Mouse (Mus musculus) megakaryocyte progenitor cell, adult 5-6 weeks (primary cell): ENCODE data around the gene Midn. TPM values are rescaled to one million over a fixed set of nuclear protein-coding genes. Genes with fewer than 3 reads are reported as not detected.

Experiments
- ATAC-seq: replicated peaks from 2 replicates; pipeline ENCODE4 v1.8.0; 2016; ENCODE audit warnings: mild to moderate bottlenecking, moderate TSS enrichment, inconsistent platforms; ENCODE audit not compliant: poor library complexity
- total RNA-seq, 2 experiments: library from RNA; stranded (forward) in 1 of 2; stranded (reverse) in 1 of 2; fragments of 157-497, 149-512 nt in 1 of 2; fragments of 200-1000 nt in 1 of 2; gene quantifications; 2 replicates each; pipeline versions ENCODE4 v1.2.3 to v1.2.4; 2015 to 2017

The Midn gene
- total RNA-seq, 2 experiments from 2014 or later: 12.7 to 21.4 TPM

DNA sequence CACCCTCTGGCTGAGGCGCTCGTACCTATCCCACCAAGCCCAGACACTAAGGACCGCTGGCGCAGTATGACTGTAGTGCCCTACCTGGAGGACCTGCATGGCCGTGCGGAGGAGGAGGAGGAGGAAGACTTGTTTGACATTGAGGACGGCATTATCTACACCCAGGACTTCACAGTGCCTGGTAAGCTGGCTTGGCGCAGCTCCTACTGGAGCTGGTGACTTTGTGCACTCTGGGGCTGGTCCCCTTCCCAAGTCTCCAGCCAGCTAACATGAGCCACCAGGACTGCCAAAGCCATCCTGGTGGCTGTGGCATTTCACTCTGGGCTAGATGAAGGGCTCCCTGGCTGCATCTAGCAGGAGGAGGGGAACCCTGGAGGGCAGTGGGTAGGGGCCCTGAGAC, 20.2 kb upstream of the Midn start:
- ATAC-seq: no peak

DNA sequence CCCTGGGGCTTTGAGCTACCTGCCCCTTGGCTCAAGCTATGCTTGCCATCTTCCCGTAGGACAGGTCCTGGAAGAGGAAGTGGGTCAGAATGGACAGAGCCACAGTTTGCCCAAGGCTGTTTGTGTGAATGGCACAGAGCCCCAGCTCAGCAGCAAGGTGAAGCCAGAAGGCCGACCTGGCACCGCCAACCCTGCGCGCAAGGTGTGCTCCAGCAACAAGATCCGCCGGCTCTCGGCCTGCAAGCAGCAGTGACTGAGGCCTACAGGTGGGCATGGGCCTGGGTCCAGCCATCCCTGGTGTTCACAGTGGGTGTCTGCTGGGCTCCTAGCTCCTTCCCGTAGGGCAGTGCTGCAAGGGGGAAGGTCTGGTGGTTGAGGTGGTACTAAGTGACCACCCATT, 18.2 kb upstream of the Midn start:
- ATAC-seq: no peak

DNA sequence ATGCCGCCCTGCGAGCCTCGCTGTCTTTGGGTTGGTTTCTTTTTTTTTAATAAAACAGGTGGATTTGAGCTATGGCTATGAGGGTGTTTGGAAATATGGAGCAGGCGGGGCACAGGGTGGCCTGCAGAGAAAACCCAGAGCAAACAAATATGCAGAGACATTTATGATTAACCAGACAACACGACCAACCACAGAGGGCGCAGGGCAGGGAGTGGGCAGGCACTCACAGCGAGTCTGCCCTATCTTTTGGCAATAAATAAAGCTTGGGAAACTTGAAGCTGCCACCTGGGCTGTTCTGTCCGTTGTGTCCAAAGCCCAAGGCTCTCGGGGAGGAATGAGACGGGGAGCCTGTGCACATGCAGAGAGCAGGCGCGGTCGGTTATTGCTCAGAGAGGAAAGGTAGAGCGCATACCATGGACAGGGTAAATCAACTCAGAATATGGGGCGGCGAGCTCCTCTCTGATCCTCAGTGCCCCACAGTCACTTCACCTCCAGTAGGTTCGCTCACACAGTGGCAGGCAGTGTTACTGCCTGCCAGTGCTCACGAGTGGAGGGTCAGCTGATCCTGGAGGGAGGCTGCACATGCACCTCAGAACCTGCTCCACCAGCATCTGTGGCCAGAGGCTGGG, 17.6 kb upstream of the Midn start:
- no peak for ATAC-seq

DNA sequence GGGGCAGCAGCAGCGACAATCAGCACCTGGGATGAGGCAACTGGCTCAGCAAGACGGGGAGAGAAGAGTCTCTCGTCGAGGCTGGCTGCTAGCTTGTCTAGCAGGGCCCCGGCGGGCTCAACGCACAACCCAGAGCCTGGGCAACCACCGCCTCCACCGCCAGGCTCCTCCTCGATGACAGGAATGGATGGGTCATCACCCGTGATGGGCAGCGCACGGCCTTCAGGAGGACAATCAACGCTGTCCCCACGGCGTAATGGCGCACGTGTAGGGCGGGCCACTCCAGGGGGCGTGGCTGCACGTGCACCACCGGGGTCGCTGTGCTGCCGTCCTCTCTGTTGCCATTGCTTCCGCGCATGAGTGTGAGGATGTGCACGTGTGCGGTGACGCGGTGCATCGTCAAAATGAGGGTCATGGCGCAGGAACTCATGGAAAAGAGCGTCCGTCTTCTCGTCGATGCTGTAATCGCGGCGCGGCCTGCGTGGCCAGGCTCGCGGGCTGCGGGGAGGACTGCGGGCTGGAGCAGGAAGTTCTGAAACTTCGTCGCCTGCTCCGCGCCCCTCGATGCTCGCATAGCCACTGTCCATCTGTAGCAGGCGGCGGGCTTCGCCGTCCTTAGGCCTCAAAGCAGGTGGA, 16.6 kb upstream of the Midn start:
- ATAC-seq: peak; percentile 40

DNA sequence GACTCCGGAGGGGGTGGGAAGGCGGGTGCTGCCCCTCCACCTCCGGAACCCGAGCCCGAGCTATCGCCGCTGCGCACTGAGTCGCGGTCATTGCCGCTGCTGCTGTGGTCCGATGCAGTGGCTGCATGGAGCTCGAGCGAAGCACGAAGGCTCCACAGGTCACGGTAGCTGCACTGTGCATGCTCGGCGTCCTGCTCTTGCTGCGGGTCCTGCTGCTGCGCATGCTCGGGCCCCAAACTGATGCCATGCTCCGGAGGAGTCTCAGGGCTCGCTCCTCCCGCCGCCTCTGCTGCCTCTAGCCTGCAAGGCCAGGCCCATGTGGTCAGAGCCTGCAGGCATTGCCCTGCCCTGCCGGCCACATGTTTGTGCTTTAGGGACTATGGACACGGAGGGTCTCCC, 16.1 kb upstream of the Midn start:
- no peak for ATAC-seq

DNA sequence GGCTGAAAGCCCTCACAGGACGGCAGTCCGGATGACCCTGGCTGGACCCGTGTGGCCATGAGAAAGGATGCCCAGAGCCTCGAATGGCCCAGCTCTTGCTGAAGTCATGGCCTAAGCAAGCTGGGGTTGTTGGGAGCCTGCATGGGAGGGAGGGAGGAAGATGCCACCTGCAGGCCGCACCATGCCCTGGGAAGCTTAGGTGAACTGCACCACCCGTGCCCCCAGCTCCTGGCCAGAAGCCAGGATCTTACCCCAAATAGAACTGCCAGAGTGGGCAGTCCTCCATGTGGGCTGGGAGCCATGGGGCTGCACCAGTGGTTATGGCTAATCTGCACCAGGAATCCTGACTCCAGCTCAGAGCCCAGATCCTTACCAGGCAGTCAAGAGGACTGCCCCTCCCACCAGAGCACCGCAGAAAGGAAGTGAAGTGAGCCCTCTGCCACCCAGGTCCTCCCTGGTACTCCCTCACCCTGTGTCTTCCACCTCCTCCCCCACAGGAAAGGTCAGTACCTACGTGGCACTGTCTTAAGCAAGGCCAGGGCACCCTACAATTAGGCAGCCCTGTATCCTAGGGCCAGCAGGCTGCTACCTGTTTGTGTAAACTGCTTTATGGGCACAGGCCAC, 14.7 kb upstream of the Midn start:
- ATAC-seq: peak; percentile 33

DNA sequence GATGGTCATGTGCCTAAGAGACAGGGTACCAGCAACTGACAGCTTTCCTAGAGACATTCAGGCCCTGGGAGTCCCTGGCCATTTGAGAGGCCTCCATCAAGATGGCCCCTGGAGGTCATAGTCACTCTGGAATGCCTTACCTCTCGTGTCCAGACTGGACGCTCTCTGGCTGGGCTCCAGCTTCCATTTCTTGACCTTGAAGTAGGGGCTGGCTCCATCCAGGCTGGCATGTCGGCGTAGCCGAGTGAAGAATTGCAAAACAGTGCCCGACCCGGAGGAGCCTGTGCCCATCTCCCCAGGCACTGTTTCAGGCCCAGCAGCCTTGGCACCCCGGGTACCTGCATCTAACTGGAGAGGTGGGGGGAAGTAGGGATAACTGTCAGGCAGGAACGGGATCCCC, 13.7 kb upstream of the Midn start:
- no peak for ATAC-seq

DNA sequence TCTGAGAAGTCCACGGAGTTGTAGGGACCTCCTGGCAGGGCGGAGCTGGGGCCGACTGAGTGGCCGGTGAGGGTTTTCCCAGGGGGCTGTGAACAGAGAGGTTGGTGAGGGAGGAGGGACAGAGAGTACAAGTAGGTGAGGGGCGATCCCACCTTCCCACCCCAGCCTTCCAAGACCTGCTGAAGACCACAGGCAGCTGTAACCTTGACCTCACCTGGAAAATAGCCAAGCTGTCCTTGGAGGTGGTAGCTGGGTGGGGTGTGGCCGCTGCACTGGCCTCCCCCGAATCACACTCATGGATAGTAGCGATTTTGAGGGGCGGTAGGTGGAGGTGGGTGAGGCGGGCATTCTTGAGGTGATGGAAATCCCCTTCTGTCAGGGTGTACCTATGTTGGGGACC, 12.9 kb upstream of the Midn start:
- no peak for ATAC-seq

DNA sequence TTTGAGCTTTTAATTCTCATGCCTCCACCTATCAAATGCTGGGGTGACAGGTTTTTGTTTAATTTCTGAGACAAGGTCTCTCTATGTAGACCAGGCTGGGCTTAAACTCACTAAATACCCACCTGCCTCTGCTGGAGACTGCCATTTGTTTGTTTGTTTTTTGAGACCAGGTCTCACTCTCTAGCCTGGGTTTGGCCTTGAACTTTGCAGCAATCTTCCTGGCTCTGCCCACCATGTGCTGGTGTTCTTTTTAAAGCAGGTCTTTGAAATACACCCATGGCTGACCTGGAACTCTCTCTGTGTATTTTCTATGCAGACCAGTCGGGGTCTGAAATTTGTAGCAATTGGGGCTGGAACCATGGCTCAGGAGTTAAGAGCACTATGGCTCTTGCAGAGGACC, 12.4 kb upstream of the Midn start:
- ATAC-seq: no peak

DNA sequence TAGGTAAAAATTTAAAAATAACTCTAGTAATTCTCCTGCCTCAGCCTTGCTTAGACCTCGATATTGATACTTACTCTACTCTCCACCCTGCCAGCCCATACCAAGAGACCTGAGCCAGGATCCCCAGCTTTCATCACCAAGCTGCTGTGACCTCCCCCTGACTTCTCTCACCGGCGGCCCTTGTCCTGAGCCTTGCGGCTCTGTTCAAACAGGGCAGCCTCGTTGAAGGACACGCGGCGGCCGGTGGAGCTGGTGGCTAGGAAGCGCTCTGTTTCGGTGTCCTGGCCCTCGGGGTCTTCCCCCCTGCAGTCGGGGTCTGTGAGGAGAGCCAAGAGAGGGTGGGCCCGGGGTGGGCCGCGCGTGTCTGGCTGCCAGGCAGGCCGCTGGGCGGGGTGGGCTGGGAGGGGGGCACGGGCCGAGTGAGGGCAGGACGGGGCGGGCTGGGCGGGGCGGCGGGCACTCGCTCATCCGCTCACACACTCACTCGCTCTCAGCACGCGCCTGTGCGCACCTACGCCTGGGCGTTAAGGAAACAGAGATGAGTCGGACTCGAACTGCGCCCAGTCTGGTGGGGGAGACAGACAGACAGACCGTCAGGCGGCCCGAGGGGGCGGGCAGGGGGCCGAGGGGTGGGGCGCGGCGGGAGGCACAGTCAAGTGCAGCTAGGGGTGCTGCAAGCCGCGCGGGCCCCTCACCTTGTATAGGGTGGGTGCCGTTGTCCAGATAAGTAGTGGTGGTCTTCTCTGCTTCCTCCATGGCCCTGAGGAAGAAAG, 11.7 kb upstream of the Midn start:
- no peak for ATAC-seq

DNA sequence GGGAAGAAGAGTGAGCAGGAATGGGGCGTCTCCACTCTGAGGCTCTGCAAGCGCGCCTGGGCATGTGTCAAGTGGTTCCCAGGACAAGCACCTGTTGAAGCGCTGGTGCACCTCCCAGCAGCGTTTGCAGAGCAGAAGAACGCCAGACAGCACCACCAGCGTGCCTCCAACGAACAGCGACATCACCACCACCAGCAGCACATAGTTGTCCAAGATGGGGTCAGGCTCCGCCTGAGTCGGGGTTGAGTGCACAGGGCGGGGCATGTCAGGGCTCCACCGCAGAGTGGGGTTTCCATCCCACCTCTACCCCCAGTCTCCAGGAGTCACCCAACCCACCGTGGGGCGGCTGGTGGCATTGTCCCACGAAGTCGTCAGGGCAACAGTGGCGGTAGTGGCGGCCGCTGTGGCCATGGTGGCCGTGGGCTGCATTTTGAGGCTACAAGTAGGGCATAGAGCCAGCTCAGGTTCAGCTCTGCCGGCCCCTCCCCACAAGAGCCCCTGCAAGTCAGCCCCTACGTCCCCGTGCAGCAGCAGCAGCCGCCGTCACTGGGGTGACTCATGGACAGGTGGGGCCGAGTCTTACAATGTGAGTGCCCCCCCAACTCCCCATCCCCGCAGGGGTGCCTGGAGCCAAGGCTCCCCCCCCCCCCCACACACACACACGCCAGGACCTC, 11.0 kb upstream of the Midn start:
- no peak for ATAC-seq

DNA sequence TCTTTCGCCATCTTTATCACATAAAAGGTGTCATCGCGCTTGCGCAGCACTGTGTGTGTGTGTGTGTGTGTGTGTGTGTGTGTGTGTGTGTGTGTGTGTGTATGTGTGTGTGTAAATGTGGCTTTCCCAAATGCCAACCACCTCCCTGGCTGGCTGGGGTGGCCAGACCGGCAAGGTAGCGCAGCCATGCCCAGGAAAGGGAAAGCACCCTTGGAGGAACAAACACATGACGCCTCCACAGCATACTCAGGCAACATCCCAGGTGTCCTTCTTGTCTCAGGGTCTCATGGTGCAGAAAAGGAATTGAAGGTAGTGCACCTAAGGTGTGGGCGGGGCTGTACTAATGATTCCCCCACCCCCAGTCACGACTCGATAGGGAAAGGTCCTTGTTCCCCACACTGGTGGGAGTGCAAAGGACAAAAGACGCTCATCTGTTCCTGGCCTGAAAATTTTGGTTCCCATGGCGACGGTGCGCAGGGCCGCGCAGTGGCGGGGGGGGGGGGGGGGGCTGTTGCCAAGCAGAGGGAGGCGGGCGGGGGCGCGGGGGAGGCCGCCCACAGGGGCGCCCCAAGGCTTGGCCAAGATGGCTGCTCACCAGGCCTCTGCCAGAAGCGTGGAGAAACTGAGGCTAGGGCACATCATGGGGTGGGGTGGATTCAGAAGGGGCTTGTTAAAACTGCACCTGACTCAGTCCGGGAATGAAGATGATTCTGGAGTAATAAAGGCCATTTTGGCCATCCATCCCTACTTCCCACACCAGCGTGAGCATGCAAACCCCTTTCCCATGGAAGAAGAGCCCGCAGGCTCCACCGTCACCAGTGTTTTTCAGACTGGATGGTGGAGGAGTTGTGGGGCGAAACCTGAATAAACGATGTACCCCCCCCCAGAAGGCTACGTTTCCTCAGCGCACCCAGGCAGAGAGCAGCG, 10.2 kb upstream of the Midn start:
- no peak for ATAC-seq

DNA sequence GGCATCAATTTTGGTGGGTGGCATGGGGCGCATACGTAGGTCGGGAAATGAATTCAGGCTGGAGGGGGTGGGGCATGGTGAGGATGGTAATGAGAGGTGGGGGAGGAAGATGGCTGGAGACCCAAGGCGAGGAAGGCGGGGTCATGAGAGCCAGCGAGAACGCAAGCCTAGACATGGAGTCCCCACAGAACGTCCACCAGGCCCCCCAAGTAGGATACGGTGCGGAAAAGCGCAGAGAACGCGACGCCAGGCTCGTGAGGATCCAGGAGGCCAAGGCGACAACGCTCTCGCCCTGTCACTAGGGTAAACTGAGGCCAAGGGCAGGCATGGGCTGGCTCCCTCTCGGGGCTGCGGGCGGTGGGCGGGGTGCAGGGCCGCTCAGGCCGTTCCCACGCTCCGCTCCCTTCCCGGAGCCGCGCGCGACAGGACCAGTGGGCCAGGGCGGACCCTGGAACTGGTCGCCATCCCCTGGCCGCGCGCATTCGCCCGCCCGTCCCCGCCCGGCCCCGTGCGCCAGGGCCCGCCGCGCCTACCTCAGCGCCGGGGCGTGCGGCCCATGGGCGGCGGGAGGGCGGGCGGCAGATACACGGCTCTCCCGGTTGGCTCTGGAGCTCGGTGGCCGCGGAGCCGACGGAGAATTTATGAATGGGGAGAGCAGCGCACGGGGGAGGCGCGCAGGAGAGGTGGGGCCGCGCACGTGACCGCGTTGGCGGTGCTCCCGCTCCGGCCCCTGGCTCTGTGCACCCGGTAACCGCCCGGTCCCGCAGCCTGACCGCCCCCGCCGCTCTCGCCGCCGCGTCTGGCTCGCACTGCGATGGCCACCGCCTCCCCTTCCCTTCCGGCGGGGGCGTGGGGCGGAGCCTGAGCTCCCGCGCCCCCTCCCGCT, 9.3 kb upstream of the Midn start, which contains the start of gene Atp5d:
Atp5d (plus strand) TSS at position 80 of the 886 bp plus-strand sequence.
- ATAC-seq: no peak

DNA sequence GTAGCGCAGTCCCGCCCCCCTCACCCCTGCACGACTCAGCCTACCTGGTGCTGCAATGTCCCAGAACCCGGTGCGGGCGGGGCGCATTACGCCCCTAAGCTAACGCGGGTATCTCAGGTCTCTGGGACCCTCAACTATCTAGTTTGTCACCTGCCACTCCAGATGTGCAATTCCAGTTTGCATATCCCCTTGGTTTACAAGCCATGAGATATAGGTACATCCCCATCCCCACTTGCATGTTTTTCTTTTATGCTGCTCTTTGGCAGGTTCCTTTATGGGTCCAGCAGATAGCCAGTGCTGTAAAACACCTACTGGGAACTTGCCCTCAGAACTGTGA, 8.7 kb upstream of the Midn start:
- ATAC-seq: no peak

DNA sequence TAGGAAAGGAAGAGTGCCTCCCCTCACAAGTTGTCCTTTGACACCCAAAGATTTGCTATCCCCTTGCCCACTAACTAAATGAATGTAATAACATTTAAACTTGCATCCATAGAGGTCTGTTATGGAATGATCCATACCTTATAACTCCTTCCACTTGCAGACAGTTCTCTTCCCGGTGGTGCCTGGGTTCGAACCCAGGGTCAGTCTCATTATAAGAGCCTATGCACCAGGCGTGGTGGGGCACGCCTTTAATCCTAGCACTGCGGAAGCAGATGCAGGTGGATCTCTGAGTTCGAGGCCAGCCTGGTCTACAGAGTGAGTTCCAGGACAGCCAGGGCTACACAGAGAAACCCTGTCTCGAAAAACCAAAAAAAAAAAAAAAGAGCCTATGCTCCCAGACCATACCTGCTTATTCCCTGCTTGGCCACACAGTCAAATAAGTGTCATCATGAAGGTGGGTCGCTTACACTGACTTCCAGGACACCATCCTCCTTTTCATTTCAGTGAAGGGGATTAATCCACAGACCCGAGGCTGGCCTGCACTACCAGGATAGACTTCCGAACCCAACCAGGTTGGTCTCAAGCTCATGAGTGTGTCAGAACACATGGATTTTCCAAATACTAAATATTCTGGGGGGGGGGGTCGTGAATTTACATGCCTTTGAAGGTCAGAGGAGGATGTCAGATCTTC, 8.0 kb upstream of the Midn start:
- ATAC-seq: no peak

DNA sequence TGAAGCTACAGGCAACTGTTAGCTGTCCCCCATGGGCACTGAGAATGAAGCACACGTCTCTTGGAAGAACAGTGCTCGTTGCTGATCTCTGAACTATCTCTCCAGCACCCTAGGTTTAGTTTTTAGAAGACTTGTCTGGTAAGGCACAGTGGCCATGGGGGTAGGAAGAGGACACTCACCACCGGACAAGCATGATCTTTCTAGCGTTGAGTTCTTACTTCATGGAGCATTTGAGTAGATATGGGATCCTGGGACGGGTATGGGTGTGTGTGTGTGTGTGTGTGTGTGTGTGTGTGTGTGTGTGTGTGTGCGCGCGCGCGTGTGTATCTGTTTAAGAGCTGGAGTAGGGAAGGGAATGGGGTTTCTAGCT, 7.4 kb upstream of the Midn start, which contains the start of gene Cbarp:
Cbarp (minus strand) TSS at position 170 of the 370 bp plus-strand sequence.
- ATAC-seq: no peak

DNA sequence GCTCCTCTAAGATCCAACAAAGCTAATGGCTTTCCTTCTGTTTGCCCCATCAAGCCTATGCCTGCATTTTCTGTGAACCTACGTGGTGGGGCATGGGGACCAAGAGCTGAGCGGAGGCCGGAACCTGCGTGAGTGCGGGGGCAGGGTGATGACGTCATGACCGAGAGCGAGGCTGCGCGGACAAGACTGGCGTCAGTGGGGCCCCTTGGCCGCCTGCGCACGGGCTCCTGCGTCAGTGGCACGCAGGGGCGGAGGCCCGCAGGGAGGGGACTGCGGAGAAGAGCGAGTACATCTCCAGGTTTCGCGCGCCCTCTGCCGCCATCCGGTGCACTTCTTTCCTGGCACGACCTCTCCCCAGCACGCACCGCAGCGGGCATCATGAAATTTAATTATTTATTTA, 6.8 kb upstream of the Midn start:
- ATAC-seq: peak; percentile 79

DNA sequence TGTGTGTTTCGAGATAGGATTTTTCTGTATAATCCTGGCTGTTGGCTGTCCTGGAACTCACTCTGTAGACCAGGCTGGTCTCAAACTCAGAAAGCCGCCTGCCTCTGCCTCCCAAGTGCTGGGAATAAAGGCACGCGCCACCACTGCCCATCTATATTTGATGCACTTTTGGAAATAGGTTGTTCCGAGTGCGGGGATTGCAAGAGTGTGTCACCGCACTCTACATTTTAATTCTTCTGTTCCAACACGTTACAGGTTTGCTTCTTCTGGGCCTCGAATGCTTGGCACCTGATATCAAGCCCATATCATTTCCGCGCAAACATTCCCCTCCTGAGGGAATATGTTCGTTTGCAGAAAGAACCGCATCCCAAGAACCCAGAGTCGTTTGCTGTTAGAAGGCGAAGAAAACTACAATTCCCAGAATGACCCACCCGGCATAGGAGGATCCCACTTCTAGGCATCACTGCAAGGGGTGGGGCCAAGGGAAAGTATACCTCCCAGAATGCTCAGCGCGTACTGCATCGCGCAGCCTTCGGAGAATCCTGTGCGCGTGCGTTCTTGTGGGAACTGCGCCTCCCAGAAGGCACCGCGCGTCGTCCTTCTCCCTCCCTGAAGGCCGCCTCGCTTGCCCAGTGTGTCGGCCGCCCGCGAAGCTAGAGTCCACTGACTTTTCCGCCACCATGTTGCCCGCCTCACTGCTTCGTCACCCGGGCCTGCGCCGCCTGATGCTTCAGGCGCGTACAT, 6.1 kb upstream of the Midn start:
- peak; percentile 69 for ATAC-seq
